Mouse (Mus musculus) lung, adult 10 weeks (tissue): ENCODE measurements around the gene Serpind1. TPM values are rescaled to one million over a fixed set of nuclear protein-coding genes. Genes with fewer than 3 reads are reported as not detected.

ENCODE experiments used
- polyA plus RNA-seq: library from polyadenylated mRNA; stranded (reverse); fragments of 350-450 nt; fragmentation: Illumina TruSeq; extraction: RNeasy Lipid Tissue Mini Kit (QIAGEN cat#74804); gene quantifications from one replicate; pipeline ENCODE4 v1.2.3, GENCODE M21; 2014; ENCODE audit warnings: low read depth, low replicate concordance; ENCODE audit not compliant: insufficient read depth

Serpind1 gene
- polyA plus RNA-seq = 1.6 TPM

GRCm38 (mm10) chr16:17331116-17331515 lies at the start of gene Serpind1:
Serpind1 (plus strand) TSS chr16:17331371.

Other genes starting within 250 kb of the Serpind1 start
- 38.8 TPM for gene Ppil2, start 220.1 kb upstream of the Serpind1 start, polyA plus RNA-seq
- 0.53 TPM for gene 2610318N02Rik, start 206.2 kb upstream of the Serpind1 start, polyA plus RNA-seq
- 37.1 TPM for gene Sdf2l1, start 199.0 kb upstream of the Serpind1 start, polyA plus RNA-seq
- gene Ydjc, start 186.8 kb upstream of the Serpind1 start, polyA plus RNA-seq = 1.2 TPM
- 0.15 TPM for gene Ccdc116, start 184.1 kb upstream of the Serpind1 start, polyA plus RNA-seq
- 95.1 TPM for gene Ube2l3, start 128.7 kb upstream of the Serpind1 start, polyA plus RNA-seq
- not detected for gene Rimbp3, start 122.8 kb upstream of the Serpind1 start, polyA plus RNA-seq
- gene Hic2, start 97.8 kb upstream of the Serpind1 start, polyA plus RNA-seq = 0.52 TPM
- 3.7 TPM for gene Tmem191c, start 55.3 kb upstream of the Serpind1 start, polyA plus RNA-seq
- gene Snap29, start 74.6 kb downstream of the Serpind1 start, polyA plus RNA-seq = 15.6 TPM
- gene Pi4ka, start 74.9 kb downstream of the Serpind1 start, polyA plus RNA-seq = 34.8 TPM
- 12.3 TPM for gene Crkl, start 120.6 kb downstream of the Serpind1 start, polyA plus RNA-seq
- 0.99 TPM for gene Aifm3, start 158.2 kb downstream of the Serpind1 start, polyA plus RNA-seq
- 42.2 TPM for gene Lztr1, start 177.3 kb downstream of the Serpind1 start, polyA plus RNA-seq
- gene Thap7, start 199.8 kb downstream of the Serpind1 start, polyA plus RNA-seq = 28.1 TPM
- 5.4 TPM for gene Lrrc74b, start 229.9 kb downstream of the Serpind1 start, polyA plus RNA-seq
- 5.4 TPM for gene P2rx6, start 230.5 kb downstream of the Serpind1 start, polyA plus RNA-seq